Mouse (Mus musculus): Measurements from ENCODE around the gene Kcnh7.

GRCm38 (mm10) chr2:63120316-63120715 is 63.8 kb downstream of the Kcnh7 start:
- TF ChIP-seq CTCF (IDR thresholded peaks at IDR 0.05; ENCODE audit: borderline replicate concordance, extremely low read depth, insufficient read depth, insufficient read length) (no peak), POLR2A (IDR thresholded peaks at IDR 0.05; ENCODE audit: borderline replicate concordance, extremely low read depth, insufficient read depth, insufficient read length, poor library complexity, severe bottlenecking) (no peak)

All from brain, embryonic 14.5 days (tissue).